Mouse (Mus musculus) myocyte (in vitro differentiated cells): ENCODE results near the gene Crispld2.

ENCODE experiments used
- CEBPB ChIP-seq: IDR thresholded peaks from 2 replicates; pipeline ENCODE4 v1.6.1; 2011; ENCODE audit warnings: mild to moderate bottlenecking, moderate library complexity; ENCODE audit not compliant: poor library complexity, insufficient read depth, severe bottlenecking
- E2F4 ChIP-seq: IDR thresholded peaks from one replicate; pipeline ENCODE4 v1.6.1; 2011; ENCODE audit warnings: mild to moderate bottlenecking, control low read depth, moderate library complexity; ENCODE audit not compliant: insufficient read depth
- MAX ChIP-seq: IDR thresholded peaks from one replicate; pipeline ENCODE4 v1.6.1; 2011; ENCODE audit warnings: low read depth, mild to moderate bottlenecking, control low read depth
- MYOD1 ChIP-seq, 3 experiments: IDR thresholded peaks; one replicate each; pipeline ENCODE4 v1.6.1; 2011; ENCODE audit warnings: control low read depth in 2 of 3, low read depth in 2 of 3, mild to moderate bottlenecking in 2 of 3, moderate library complexity in 1 of 3; ENCODE audit not compliant: insufficient read length in 2 of 3, control insufficient read depth in 1 of 3
- MYOG ChIP-seq, 3 experiments: IDR thresholded peaks; one replicate each; pipeline ENCODE4 v1.6.1; 2011; ENCODE audit warnings: control low read depth in 2 of 3, low read depth in 2 of 3, mild to moderate bottlenecking in 2 of 3; ENCODE audit not compliant: insufficient read length in 2 of 3, control insufficient read depth in 1 of 3, insufficient read depth in 1 of 3
- POLR2A ChIP-seq: IDR thresholded peaks from one replicate; pipeline ENCODE4 v1.6.1; 2011; ENCODE audit warnings: low read depth, mild to moderate bottlenecking, control low read depth, moderate library complexity; ENCODE audit not compliant: insufficient read length
- POLR2AphosphoS2 ChIP-seq: IDR thresholded peaks from one replicate; pipeline ENCODE4 v1.6.1; 2011; ENCODE audit warnings: low read depth, control low read depth; ENCODE audit not compliant: insufficient read length
- REST ChIP-seq: IDR thresholded peaks from one replicate; pipeline ENCODE4 v1.6.1; 2011; ENCODE audit warnings: mild to moderate bottlenecking, control low read depth, moderate library complexity; ENCODE audit not compliant: insufficient read depth, insufficient read length
- SRF ChIP-seq: IDR thresholded peaks from one replicate; pipeline ENCODE4 v1.6.1; 2011; ENCODE audit warnings: low read depth; ENCODE audit not compliant: control insufficient read depth, insufficient read length
- TCF12 ChIP-seq: IDR thresholded peaks from one replicate; pipeline ENCODE4 v1.6.1; 2011; ENCODE audit warnings: mild to moderate bottlenecking, control low read depth; ENCODE audit not compliant: poor library complexity, insufficient read depth, severe bottlenecking
- USF1 ChIP-seq: IDR thresholded peaks from one replicate; pipeline ENCODE4 v1.6.1; 2011; ENCODE audit warnings: low read depth, mild to moderate bottlenecking, control low read depth, moderate library complexity

DNA sequence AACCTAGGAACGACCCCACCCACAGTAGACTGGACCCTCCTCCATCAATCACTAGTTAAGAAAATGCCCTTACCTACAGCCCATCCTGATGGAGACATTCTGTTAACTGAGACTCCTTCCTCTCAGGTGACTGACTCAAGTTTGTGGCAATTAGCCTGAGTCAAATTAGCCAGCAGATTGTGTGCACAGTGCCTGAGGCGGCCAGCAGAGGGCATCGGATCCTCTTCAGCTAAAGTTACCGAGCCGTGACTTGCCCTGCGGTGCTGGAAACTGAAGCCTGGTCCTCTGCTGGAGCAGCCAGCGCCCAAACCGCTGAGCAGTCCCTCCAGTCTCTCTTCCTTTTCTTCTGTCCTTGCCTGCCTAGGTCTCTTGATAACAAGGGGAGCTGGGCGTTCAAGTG is 24.8 kb upstream of the Crispld2 start:
- TF ChIP-seq E2F4, result no peak
- TF ChIP-seq TCF12, result no peak
- no peak for TF ChIP-seq MYOG (IDR thresholded peaks at IDR 0.05; ENCODE audit: control insufficient read depth in 1 of 3, insufficient read depth in 1 of 3, insufficient read length in 2 of 3, low read depth in 2 of 3)
- TF ChIP-seq MAX, result no peak
- TF ChIP-seq POLR2A, result no peak
- no peak for TF ChIP-seq USF1
- no peak for TF ChIP-seq MYOD1 (IDR thresholded peaks at IDR 0.05; ENCODE audit: control insufficient read depth in 1 of 3, insufficient read length in 2 of 3, low read depth in 2 of 3)
- TF ChIP-seq POLR2AphosphoS2, result no peak
- TF ChIP-seq REST, result no peak
- TF ChIP-seq SRF, result no peak
- no peak for TF ChIP-seq CEBPB
